ENCODE assay signal across 11 mouse cellular contexts in genomic region chr11:72155186-72155980, GRCm38 (mm10). TPM values are rescaled to one million over a fixed set of nuclear protein-coding genes. Genes with fewer than 3 reads are reported as not detected.
DNase-seq lines count a peak whose midpoint lies in the region; ATAC-seq lines count a peak whose summit lies in the region.
"Had no signal": no experiment of that assay in that cellular context is flagged by ENCODE, and none has a peak within 500 bp of the region (broad histone marks: within the 10 kb centered on the region; RNA-seq: fewer than 3 reads in every experiment).

No protein-coding gene starts in this region.

- WGBS in neural tube, embryonic 12.5 days: 75% methylated on average over 11 of the region's 11 CpGs
- WGBS in midbrain, embryonic 13.5 days: 62% methylated on average over 11 of the region's 11 CpGs

- H3K4me1 ChIP-seq in neural tube, embryonic 12.5 days: no peaks in the 10 kb centered on the region
- peaks cover 13% of the 10 kb centered on the region for H3K4me1 ChIP-seq in midbrain, embryonic 13.5 days (replicated peaks)

- no peak overlapping the region for H3K27ac ChIP-seq in neural tube, embryonic 12.5 days
- peak overlapping the region; percentile 69 for H3K27ac ChIP-seq in midbrain, embryonic 13.5 days
- H3K27ac ChIP-seq: heart, adult 2 months; macrophage had no signal

- H3K27me3 ChIP-seq in neural tube, embryonic 12.5 days (replicated peaks): no peaks in the 10 kb centered on the region
- no peaks in the 10 kb centered on the region for H3K27me3 ChIP-seq in midbrain, embryonic 13.5 days

- H3K9me3 ChIP-seq in neural tube, embryonic 12.5 days: no peaks in the 10 kb centered on the region
- no peaks in the 10 kb centered on the region for H3K9me3 ChIP-seq in midbrain, embryonic 13.5 days

- H3K9ac ChIP-seq in neural tube, embryonic 12.5 days: 0 out of 2 replicates have a peak overlapping the region, but pooled peaks have one; percentile 8
- no peak overlapping the region for H3K9ac ChIP-seq in midbrain, embryonic 13.5 days (replicated peaks)

- intact Hi-C loops in gastrocnemius, postnatal 14 days (cut with DNase I; ENCODE audit: low total_unique reads): no loop called here

- peak; percentile 49 for DNase-seq in adrenal gland, adult 2 months
- no peak for DNase-seq in adrenal gland, postnatal 4 days (ENCODE audit: low spot score in 2 of 2)
- no peak for DNase-seq in neural tube, embryonic 10.5 days (ENCODE audit: extremely low spot score, low spot score)
- DNase-seq in ovary, postnatal 36 days (ENCODE audit: low spot score): no peak
- no peak for DNase-seq in gastrocnemius, postnatal 14 days
- DNase-seq in cerebellum, adult 9-11 months: no peak
- DNase-seq: cerebellum, adult 2 months; heart, adult 2 months had no signal

- H3K36me3 ChIP-seq in neural tube, embryonic 12.5 days: peaks cover 62% of the 10 kb centered on the region
- H3K36me3 ChIP-seq in midbrain, embryonic 13.5 days: peaks cover 66% of the 10 kb centered on the region

- H3K4me2 ChIP-seq in neural tube, embryonic 12.5 days (replicated peaks): no peak overlapping the region
- H3K4me2 ChIP-seq in midbrain, embryonic 13.5 days (replicated peaks): no peak overlapping the region

- H3K4me3 ChIP-seq in neural tube, embryonic 12.5 days: no peak overlapping the region
- H3K4me3 ChIP-seq in midbrain, embryonic 13.5 days (replicated peaks): no peak overlapping the region
- H3K4me3 ChIP-seq: heart, adult 2 months had no signal

- no peak for ATAC-seq in neural tube, embryonic 12.5 days (ENCODE audit: low FRiP score, low read depth)
- ATAC-seq in midbrain, embryonic 13.5 days: peak; percentile 70; the same call in 1 of the 2 replicates

RNA-seq across cellular contexts. Expression of gene Pitpnm3, which starts 19.8 kb away (rescaled TPM):
- 1 to 10 TPM; 1.8 to 4.5 TPM for total RNA-seq in adrenal gland, adult 2 months (2021)
- 4.0 and 6.6 TPM in 2 replicates for polyA plus RNA-seq in adrenal gland, adult 2 months (2012; rRNA removed)
- 1 to 10 TPM in 1 of 2 experiments, under 1 TPM in 1; 0.79 to 1.4 TPM for total RNA-seq in adrenal gland, postnatal 4 days (2021)
- polyA plus RNA-seq in neural tube, embryonic 12.5 days (2016; fragmentation: Nextera tagmentation; extraction: Ambion mirVana): 0.50 and 0.60 TPM in 2 replicates
- 1.8 and 2.1 TPM in 2 replicates for polyA plus RNA-seq in midbrain, embryonic 13.5 days (2015; fragmentation: Nextera tagmentation; extraction: Ambion mirVana)
- 1 to 10 TPM in 1 of 2 experiments, under 1 TPM in 1; 0.75 to 1.1 TPM for total RNA-seq in gastrocnemius, postnatal 14 days (2021)
- polyA plus RNA-seq: macrophage had no signal

RNA-seq across cellular contexts. Expression of gene Gm43951, which starts 51.3 kb away (rescaled TPM):
- total RNA-seq in adrenal gland, adult 2 months (2021): under 1 TPM; 0.35 to 0.81 TPM
- polyA plus RNA-seq in adrenal gland, adult 2 months (2012; rRNA removed): 0.15 TPM in 1 of 2 replicates, not detected in the other
- total RNA-seq in adrenal gland, postnatal 4 days (2021): 1 to 10 TPM; 1.3 to 1.7 TPM
- 0.74 and 1.3 TPM in 2 replicates for polyA plus RNA-seq in neural tube, embryonic 12.5 days (2016; fragmentation: Nextera tagmentation; extraction: Ambion mirVana)
- 1.6 and 1.9 TPM in 2 replicates for polyA plus RNA-seq in midbrain, embryonic 13.5 days (2015; fragmentation: Nextera tagmentation; extraction: Ambion mirVana)
- under 1 TPM; 0.08 to 0.13 TPM for total RNA-seq in gastrocnemius, postnatal 14 days (2021)

RNA-seq across cellular contexts. Expression of gene 4933427D14Rik, which starts 51.9 kb away (rescaled TPM):
- 1 to 10 TPM; 6.0 to 6.4 TPM for total RNA-seq in adrenal gland, adult 2 months (2021)
- polyA plus RNA-seq in adrenal gland, adult 2 months (2012; rRNA removed): 3.1 and 3.3 TPM in 2 replicates
- total RNA-seq in adrenal gland, postnatal 4 days (2021): 10 to 100 TPM; 10.2 to 13.8 TPM
- 18.3 and 25.0 TPM in 2 replicates for polyA plus RNA-seq in neural tube, embryonic 12.5 days (2016; fragmentation: Nextera tagmentation; extraction: Ambion mirVana)
- polyA plus RNA-seq in midbrain, embryonic 13.5 days (2015; fragmentation: Nextera tagmentation; extraction: Ambion mirVana): 27.9 and 31.0 TPM in 2 replicates
- total RNA-seq in gastrocnemius, postnatal 14 days (2021): 1 to 10 TPM; 1.7 to 2.2 TPM

RNA-seq across cellular contexts. Expression of gene Txndc17, which starts 52.0 kb away (rescaled TPM):
- total RNA-seq in adrenal gland, adult 2 months (2021): 10 to 100 TPM; 76.6 to 77.6 TPM
- 9.6 and 13.0 TPM in 2 replicates for polyA plus RNA-seq in adrenal gland, adult 2 months (2012; rRNA removed)
- 10 to 100 TPM; 68.2 to 71.9 TPM for total RNA-seq in adrenal gland, postnatal 4 days (2021)
- polyA plus RNA-seq in neural tube, embryonic 12.5 days (2016; fragmentation: Nextera tagmentation; extraction: Ambion mirVana): 160 and 164 TPM in 2 replicates
- 152 and 160 TPM in 2 replicates for polyA plus RNA-seq in midbrain, embryonic 13.5 days (2015; fragmentation: Nextera tagmentation; extraction: Ambion mirVana)
- total RNA-seq in gastrocnemius, postnatal 14 days (2021): 10 to 100 TPM; 32.1 to 33.0 TPM
